Mouse (Mus musculus) lung, postnatal 10 days (tissue): Measurements from ENCODE around the gene Znrd1.

Source experiments
- DNase-seq: peaks from one replicate; pipeline ENCODE4 v3.0.0; 2021

Znrd1 gene

DNA sequence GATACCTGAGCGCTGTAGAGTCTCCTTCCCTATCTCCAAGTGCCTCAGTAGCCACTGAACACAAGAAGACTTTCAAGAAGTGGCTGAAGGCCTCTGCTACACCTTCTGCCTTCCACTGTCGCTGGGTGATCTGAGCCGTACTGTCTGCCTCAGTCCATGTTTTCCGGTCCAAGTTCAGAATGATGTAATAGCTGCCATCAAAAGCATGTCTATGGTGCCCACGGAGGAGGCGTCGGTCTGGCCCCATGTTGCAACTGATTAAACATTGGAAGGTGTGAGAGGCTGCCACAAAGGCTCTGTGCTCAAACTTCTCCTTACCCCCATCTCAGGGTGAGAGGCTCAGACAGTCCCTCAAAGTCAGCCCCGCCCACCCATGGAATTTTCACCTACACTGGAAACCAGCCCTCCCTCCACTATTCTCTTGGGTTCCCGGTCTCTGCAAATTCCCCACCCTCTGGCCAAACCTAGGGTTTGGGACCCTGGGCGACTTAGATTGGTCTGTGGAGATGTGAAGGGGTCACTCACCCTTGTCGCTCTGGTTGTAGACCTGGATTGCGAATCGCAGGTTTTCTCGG lies 12.0 kb upstream of the Znrd1 start:
- DNase-seq, result no peak

DNA sequence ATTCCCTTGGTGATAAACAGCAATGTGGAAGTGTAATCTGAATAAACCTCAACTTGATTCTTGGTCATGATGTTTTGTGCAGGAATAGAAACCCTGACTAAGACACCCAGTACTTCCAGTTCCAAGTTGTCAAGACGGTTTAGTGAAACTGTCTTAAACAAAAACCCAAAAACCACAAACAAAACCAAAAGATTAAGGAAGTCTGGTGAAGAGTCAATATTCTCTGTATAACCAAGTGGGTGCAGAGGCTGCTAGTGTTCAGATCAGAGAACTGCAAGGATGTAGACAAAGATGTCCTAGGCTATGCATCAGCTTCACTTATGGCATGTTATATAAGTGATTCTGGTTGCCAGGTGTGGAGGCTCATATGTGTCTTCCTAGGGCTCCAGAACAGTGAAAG lies 8.5 kb upstream of the Znrd1 start:
- no peak for DNase-seq

DNA sequence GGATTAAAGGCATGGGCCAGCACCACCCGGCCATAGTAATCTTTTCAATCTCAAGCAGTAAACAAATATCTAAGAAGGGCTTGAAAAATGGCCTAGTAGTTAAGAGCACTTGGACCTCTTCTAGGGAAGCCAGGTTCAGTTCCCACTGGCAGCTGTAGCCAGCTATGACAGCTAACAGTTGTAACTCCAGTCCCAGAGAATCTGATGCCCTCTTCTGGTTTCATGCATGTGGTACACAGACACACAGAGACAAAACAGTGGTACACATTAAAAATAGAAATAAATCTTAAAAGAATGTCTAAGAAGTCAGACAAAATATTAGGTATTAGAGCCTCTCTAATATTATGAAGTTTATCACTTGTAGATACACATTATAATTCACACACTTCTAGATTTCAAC lies 2.8 kb upstream of the Znrd1 start:
- DNase-seq, result no peak

DNA sequence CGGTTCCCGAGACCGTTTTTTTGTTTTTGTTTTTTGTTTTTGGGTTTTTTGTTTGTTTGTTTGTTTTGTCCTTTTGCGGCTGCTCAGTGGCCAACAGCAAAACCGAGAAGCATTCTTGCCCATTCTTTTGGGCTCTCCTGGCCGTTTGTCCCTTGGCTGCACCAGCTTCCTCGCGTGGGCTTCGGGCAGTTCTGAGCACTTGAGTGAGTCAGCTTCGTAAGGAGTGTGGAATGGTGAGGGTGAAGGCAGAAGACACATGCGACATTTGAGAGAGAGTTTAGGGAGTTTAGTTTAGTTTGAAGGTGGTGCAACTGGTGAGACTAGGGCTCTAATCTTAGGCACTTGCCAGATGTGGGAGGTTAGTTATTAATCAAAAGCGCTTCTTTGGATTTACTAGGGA lies 525 bp upstream of the Znrd1 start:
- DNase-seq, result no peak

DNA sequence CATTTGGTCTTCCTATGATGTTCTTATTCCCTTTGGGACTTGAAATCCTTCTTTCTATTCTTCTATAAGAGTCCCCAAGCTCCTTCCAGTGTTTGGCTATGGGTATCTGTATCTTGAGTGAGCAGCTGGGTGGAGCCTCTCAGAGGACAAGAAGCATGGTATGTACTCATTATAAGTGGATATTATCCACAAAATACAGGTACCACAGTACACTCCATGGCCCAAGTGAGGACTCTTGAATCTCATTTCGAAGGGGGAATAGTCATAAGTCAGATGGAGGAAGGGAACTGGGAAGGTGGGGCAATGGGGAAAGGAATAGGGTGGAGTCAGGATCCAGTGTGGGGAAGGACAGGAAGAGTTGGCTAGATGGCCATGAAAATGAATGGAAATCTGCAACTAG lies 5.3 kb downstream of the Znrd1 start:
- DNase-seq, result no peak

DNA sequence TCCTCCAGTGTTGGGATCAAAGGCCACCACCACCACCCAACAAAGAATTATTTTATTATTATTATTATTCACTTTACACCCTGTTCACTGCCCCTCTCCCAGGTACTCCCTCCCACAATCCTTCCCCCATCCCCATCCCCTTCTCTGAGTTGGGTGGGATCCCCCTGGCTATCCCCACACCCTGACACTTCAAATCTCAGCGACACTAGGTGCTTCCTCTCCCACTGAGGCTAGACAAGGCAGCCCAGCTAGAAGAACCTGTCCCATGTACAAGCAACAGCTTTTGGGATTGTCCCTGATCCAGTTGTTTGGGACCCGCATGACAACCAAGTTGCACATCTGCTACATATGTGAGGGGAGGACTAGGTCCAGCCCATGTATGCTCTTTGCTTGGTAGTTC lies 5.7 kb downstream of the Znrd1 start:
- no peak for DNase-seq

DNA sequence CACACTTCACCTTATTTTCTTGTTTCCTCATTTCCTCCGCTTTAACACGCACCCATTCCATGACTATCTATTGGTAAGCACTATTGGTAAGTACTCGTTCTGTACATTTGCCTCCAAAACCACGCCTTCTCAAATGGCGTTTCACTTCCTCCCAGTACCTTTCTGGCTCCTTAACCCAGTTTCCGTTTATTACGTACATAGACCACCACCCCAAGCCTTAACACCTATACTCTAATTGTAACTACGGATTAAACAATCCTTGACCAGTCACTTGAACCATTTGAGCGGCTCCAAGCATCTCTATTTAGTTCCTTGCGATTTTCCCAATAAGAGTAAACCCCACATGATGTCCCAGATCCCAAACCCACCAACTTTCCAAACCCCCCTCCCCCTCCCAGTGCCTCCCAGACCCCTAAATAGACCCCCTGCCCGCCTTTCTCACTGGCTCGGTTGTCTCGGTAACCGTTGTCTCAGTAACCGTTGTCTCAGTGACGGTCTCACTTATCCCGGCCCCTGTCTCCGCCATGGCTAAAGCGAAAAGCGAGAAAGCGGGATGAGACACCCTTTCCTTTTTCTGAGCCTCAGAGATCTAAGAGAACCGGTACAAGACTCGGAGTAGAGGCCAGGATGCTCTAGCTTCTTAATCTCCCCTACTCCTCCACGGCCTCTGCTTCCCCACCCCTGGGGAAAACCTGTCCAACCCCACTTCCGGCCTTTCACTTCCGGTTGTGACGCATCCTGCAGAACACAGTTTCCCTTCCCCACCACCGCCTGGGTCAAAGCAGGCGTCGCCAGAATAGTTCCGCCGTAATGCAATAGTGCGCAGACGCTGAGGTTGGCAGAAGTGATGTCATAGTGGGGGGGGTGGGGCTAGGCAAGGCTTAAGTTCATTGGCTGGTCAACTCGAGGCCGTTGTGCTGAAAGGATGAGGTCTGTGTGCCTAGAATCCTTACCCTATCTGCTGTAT lies 7.1 kb downstream of the Znrd1 start, which contains the start of gene Ppp1r11:
Gene Ppp1r11 (minus strand): TSS at position 761 of the 967 bp plus-strand sequence.
- peak; percentile 98 for DNase-seq

DNA sequence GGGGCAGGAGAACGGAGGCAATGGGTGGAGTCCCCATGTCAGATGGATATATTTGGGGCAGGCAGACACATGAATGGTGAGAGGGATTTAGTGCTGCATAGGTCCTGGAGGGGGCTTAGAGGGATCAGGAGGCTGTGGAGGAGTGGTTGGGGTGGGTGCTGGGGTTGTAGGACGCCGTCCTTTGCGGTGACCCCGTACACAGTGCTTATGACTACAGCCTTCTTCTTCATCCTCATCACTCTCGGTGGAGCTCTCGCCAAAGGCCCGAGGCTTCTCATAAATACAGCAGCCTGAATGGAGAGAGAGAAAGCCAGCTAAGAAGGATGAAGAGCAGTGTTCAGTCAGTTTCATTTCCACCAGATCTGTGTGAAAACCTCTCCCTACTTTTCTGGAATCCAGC lies 9.1 kb downstream of the Znrd1 start:
- DNase-seq, result no peak

DNA sequence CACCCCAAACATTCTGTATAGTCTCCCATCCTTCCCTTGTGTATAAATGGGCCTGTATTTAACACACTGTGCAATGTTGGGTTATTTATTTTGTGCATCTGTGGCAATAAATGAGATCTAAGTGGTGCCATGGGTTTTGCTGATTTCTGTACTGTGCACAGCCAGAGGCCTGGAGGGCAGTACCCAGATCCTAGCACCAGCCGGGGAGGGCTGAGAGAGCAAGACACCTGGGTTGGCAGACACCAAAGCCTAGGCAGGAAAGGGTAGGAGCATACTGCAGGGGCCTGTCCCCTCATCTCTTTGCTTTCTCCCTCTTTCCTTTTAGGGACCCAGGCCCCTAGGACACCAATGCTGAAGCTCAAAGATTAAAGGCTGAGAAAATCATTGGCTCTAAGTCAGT lies 10.1 kb downstream of the Znrd1 start:
- no peak for DNase-seq

DNA sequence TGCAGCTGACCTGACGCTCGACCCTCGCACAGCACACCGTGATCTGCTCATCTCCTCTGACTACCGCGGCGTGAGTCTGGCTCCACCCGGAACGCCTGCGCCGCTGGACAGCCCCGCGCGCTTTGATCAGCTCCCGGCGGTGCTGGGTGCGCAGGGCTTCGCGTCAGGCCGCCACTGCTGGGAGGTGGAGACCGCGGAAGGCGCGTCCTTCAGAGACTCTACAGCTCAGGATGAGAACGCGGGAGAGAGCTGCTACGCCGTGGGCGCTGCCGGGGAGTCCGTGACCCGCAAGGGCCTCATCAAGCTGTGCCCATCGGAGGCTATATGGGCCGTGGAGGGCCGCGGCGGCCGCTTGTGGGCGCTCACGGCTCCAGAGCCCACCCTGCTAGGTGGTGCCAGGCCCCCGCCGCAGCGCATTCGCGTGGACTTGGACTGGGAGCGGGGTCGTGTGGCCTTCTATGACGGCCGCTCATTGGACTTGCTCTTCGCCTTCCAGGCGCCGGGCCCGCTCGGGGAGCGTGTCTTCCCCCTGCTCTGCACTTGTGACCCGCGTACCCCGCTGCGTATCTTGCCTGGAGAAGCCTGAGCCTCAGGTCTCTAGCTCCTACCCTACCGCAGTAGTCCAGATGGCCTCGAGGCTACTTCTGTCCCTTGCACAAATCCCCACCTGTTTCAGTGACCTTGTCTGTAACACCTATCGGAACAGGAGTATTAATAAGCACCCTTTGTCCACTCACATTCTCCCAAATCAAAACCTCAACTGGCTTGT lies 11.1 kb downstream of the Znrd1 start:
- peak; percentile 50 for DNase-seq

DNA sequence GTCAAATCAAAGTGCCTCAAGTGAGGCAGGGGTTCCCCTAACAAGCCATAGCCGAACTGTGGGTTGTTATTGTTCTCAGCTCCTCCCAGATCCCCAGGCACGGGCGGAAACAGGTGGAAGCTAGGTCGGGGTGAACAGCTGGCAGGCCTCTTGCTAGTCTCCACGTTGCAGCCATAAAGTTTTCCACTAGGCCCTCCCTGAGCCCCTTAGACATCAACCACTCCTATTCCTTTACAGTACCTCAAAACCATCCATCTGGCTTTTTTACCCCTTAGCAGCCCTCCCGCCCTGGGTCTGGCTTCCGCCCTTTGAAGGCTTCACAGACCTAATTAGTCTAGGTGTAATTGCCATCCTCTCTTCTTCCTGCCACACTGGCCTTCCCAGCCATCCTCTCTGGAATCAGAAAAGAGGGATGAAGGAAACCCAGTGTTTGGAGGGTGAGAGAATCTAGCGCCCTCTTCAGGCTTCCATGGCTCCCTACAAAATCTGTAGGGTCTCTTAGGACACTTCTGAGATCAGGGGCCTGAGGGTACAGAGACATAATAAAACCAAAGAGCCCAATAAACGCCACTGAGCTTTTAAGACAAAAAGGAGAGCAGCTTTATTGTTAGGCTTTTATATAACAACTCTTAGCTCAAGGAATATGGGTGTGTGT lies 14.1 kb downstream of the Znrd1 start:
- no peak for DNase-seq

DNA sequence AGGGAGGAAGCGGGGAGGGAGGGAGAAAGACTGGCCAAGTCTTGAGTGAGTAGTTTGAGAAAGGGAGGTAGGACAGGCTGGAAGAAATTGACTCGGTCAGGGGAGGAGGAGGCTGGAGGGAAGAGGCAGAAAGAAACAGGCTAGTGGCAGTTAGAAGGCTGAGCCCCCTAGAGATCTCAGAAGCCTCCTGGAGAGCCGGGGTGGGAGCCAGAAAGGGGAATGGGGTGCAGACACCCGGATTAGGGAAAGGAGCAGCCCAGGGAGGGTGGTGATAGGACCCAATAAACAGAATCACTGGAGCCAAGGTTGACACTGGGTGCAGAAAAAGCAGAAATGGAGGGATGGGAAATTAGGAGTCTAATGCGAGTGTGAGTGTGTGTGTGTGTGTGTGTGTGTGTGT lies 14.7 kb downstream of the Znrd1 start:
- DNase-seq, result no peak

DNA sequence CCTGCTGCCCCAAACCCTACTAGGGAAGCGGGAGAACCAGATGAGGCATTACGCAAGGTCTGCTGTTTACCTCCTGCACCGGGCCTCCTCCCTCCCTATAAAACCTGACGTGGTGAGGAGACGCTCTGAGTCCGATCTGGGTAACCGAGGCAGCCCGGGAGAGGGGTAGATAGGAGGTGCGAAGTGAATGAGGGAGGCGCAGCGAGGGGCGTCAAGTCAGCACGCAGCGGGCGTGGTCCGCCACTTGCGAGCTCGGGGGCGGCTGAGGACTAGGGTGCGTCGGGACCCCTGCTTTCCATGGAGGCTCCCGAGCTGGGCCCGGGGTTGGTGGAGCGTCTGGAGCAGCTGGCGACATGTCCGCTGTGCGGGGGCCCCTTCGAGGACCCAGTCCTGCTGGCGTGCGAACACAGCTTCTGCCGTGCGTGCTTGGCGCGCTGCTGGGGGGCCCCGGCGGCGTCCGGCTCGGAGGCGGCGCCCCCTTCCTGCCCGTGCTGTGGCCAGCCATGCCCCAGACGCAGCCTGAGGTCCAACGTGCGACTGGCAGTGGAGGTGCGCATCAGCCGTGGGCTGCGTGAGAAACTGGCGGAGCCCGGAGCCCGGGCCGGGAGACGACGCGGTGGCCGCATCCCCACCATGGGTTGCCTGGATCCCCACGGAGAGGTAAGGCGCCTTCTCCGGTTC lies 15.4 kb downstream of the Znrd1 start, which contains the start of gene Rnf39:
Gene Rnf39 (plus strand): TSS at position 128 of the 681 bp plus-strand sequence.
- peak; percentile 46 for DNase-seq

DNA sequence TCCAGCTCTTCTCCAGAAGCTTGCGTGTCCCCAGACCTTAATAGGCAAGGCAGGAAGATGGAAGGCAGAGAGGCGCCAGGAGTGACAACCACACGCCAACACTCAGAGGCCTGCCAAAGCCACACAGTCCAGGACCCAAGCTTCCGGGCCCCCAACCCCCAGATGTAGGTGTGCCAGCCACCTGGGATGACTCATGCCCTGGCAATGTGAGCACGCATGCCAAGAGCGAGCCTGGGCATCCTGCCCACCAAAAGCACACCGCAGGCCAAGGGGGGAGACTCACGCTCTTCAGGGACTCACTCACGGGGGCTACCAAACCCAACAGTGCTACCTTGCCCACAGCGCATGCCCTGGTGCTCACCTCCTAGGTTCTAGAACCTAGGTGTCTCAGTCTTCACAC lies 16.0 kb downstream of the Znrd1 start:
- DNase-seq, result peak; percentile 80

DNA sequence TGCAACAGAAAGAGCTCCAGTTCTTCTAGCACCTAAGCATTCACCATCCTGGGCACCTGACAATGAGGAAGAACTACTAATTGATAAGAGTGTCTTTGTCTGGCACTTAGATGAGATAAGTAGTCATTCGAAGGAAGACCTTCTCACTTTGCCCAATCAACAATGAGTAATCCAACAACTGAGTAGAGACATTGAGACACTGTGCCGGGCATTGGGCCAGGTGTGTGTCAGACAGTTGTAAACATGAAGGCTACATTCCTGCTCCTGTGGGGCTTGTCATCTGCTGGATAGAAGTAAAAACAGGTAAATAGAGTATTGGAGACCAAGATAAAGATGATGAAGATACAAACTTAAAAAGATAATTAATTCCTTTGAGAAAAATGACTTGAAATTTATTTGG lies 20.3 kb downstream of the Znrd1 start:
- DNase-seq, result no peak

DNA sequence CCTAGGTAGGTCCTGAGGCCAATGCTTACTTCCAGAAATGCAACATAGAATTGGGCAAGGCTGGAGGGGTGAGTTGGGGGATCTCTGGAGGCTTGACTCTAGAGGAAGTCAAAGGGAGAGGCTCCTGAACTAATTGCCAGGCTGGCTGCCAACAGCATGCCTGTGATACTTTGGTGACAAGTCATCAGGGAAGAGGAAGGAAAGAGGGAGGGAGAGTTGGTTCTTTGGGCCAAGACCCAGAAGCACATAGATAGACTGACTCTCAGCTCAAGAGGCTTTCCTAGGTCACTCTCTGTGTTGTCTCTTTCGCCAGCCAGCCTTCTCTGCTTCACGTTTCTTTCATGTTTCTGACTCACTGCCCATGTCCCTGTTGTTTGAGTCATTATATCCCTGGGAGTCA lies 26.6 kb downstream of the Znrd1 start:
- peak; percentile 67 for DNase-seq

DNA sequence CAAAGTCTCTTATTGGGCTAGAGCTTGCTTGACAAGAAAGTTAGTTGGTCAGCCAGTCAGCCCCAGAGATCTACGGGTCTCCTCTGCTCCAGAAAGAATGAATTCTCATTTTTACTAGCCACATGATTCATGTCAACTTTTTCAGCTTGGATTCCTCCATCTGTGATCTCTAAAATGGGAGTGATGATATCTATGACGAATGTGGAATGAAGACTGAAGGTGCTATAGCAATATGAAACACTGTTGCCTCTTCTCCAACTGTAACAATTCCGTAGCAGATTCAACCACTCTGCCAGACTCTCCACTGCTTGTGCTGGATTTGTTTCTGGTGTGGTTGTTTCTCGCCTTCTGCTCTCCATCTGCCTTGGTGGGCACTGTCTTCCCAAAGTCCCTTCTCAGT lies 27.2 kb downstream of the Znrd1 start:
- no peak for DNase-seq

DNA sequence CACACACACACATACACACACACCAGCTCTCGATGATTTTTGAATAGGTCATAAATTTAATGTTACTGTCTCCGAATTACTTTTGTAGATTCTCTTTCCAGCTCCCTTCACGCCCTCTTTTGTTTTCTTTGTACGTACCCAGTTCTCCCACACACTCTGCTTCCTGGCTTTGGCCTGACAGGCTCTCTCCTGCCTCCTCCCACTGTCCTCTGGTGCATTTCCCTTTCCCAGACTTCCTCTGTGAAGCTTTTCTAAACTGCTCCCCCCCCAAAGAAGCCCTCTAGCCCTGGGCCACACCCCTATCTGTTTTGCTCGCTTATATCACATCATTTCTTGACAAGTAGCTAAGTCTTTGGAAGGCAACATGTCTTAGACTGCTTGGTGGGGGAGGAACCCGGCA lies 28.1 kb downstream of the Znrd1 start:
- DNase-seq, result peak; percentile 28

DNA sequence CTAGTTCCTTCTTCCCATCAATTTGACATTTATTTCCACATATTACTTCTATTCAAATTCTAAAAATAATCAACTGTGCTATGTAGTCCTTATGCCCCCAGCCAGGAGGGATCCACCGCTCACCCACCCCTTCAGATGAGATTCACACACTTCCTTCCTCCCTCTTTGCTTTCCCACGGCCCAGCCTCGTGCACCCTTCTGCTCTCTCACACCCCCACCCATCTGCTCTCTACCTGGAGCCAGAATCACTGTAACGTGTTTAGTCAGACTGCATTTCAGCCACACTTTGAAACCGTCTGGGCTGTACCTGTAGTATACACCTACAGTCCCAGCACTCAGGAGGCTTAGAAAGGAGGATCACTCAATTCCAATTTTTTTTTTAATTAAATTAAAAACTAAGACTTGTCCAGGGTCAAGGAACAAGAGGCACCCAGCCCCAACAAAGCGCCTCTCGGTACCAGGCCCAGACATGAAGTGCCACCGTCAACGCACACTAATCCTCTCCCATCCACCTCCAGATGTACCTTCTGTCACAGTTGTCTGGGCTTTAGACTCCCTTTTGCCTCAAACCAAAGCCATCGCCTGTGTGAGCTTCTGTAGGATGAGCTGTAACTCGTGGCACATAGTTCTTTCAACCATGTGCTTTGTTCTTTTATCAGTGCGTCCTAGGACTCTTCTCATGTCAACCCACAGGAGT lies 29.0 kb downstream of the Znrd1 start:
- no peak for DNase-seq

DNA sequence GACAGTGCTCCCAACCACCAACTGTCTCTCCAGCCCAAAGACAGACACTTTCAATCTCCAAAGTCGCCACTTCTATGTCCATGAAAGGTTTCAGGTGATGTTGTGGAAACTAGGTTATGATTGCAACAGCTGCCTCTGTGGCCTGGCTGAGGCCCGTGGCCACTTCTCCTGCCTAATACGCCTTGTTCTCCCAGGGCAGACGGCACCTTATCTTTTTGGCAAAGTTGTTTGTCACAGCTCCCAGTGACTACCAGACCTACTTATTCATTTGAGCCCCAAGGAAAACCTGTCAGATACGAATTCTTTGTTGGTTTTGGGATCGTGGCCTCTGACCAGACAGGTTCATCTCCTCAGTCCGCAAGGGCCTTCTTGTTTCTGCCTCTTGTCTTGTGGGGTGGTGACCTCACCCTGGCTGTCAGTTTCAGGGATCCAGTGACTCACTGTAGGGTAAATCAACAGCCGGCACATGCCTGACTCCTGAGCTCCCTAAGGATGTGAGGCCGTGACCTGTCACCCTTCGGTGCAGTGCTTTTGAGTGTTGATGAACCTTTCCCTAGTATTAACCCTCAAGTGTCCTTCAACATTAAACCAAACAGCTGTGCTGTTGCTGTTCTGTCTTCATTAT lies 30.8 kb downstream of the Znrd1 start:
- no peak for DNase-seq

DNA sequence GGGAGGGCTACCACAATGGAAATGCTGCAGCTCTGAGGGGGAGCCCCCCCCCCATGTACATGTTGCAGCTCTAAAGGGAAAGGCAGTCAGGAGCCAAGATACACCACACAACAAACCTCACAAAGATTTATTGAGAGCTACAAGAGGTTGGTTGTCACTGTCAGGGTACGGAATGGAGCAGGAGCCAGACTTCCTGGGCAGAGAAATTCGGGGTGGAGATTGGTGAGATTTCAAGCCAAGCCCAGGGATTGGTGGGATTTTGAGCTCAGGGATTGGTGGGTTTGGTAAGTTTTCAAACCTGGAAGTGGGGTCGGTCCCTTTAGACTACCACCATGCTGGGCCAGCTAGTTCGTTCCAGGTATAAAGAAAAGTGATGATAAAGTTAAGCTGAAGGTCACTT lies 34.9 kb downstream of the Znrd1 start:
- no peak for DNase-seq
